Mouse (Mus musculus) neural tube, embryonic 15.5 days (tissue): ENCODE results near the gene Olfr506. TPM values are rescaled to one million over a fixed set of nuclear protein-coding genes. Genes with fewer than 3 reads are reported as not detected.

Experiments used
- polyA plus RNA-seq: library from polyadenylated mRNA; unstranded; fragments of >200 nt; fragmentation: Nextera tagmentation; extraction: Ambion mirVana; gene quantifications from 2 replicates; pipeline ENCODE4 v1.2.1, GENCODE M21; 2015

Olfr506 gene
- polyA plus RNA-seq, 1 experiment from 2014 or later = not detected

Other genes with a start within 250 kb of the Olfr506 start
- not detected in 2 replicates for gene Olfr494, start 245.5 kb upstream of the Olfr506 start, polyA plus RNA-seq
- not detected in 2 replicates for gene Olfr495, start 217.6 kb upstream of the Olfr506 start, polyA plus RNA-seq
- gene Olfr497, start 190.4 kb upstream of the Olfr506 start, polyA plus RNA-seq = not detected in 2 replicates
- not detected in 2 replicates for gene Olfr498, start 145.5 kb upstream of the Olfr506 start, polyA plus RNA-seq
- not detected in 2 replicates for gene Olfr502, start 85.7 kb upstream of the Olfr506 start, polyA plus RNA-seq
- gene Olfr503, start 66.3 kb upstream of the Olfr506 start, polyA plus RNA-seq = not detected in 2 replicates
- gene Olfr504, start 45.0 kb upstream of the Olfr506 start, polyA plus RNA-seq = not detected in 2 replicates
- gene Olfr507, start 11.0 kb downstream of the Olfr506 start, polyA plus RNA-seq = not detected in 2 replicates
- gene Olfr508, start 19.2 kb downstream of the Olfr506 start, polyA plus RNA-seq = not detected in 2 replicates
- gene Olfr509, start 41.1 kb downstream of the Olfr506 start, polyA plus RNA-seq = 0.06 TPM in 1 of 2 replicates, not detected in the other
- gene Olfr510, start 55.6 kb downstream of the Olfr506 start, polyA plus RNA-seq = not detected in 2 replicates
- not detected in 2 replicates for gene Olfr512, start 102.5 kb downstream of the Olfr506 start, polyA plus RNA-seq
- gene Olfr513, start 140.2 kb downstream of the Olfr506 start, polyA plus RNA-seq = not detected in 2 replicates
- gene Olfr514, start 215.2 kb downstream of the Olfr506 start, polyA plus RNA-seq = not detected in 2 replicates
- not detected in 2 replicates for gene Olfr516, start 239.7 kb downstream of the Olfr506 start, polyA plus RNA-seq